Mouse (Mus musculus): ENCODE data around the gene Gm20721. TPM values are rescaled to one million over a fixed set of nuclear protein-coding genes. Genes with fewer than 3 reads are reported as not detected.

Gm20721 gene
- total and polyA plus RNA-seq, 2 experiments from 2014 or later: 10.8 TPM; not detected in 1

- H3K27ac ChIP-seq (ENCODE audit: low read depth, low read length): no peak overlapping the region
- peaks cover 31% of the 10 kb centered on the region for H3K9me3 ChIP-seq (ENCODE audit: low read length)
- 65% methylated on average over 19 of the region's 19 CpGs for WGBS
- no peaks in the 10 kb centered on the region for H3K36me3 ChIP-seq (ENCODE audit: insufficient read depth, low read length)
- DNase-seq (ENCODE audit: low spot score) (no peak), ATAC-seq (ENCODE audit: low FRiP score) (no peak)
- no peaks in the 10 kb centered on the region; the same call in 1 of the 2 replicates for H3K4me1 ChIP-seq (ENCODE audit: insufficient read depth, low read length)
- no peak overlapping the region for H3K4me2 ChIP-seq (ENCODE audit: low read depth, low read length, poor library complexity, severe bottlenecking)
- TF ChIP-seq CTCF (IDR thresholded peaks at IDR 0.05): no peak
- H3K9ac ChIP-seq (replicated peaks; ENCODE audit: low read length, poor library complexity, severe bottlenecking): no peak overlapping the region
- no peak overlapping the region for H3K4me3 ChIP-seq (ENCODE audit: low read depth, low read length)
- H3K27me3 ChIP-seq (ENCODE audit: insufficient read depth, low read length): peaks cover 23% of the 10 kb centered on the region
These were observed 48.7 kb downstream of the Gm20721 start for GRCm38 (mm10) chr2:174297851-174298250.

- DNase-seq (ENCODE audit: low spot score) (peak; percentile 51), ATAC-seq (ENCODE audit: low FRiP score) (no peak)
- WGBS: 46% methylated on average over 29 of the region's 29 CpGs
- peak; percentile 57 for TF ChIP-seq CTCF (IDR thresholded peaks at IDR 0.05)
- H3K27ac ChIP-seq (ENCODE audit: low read depth, low read length): no peak overlapping the region
- no peaks in the 10 kb centered on the region; the same call in 1 of the 2 replicates for H3K4me1 ChIP-seq (ENCODE audit: insufficient read depth, low read length)
- H3K27me3 ChIP-seq (ENCODE audit: insufficient read depth, low read length): peaks cover 23% of the 10 kb centered on the region
- H3K36me3 ChIP-seq (ENCODE audit: insufficient read depth, low read length): no peaks in the 10 kb centered on the region
- H3K9me3 ChIP-seq (ENCODE audit: low read length): peaks cover 31% of the 10 kb centered on the region
- H3K4me3 ChIP-seq (ENCODE audit: low read depth, low read length): no peak overlapping the region
- peak overlapping the region; percentile 38 for H3K4me2 ChIP-seq (ENCODE audit: low read depth, low read length, poor library complexity, severe bottlenecking)
- no peak overlapping the region for H3K9ac ChIP-seq (replicated peaks; ENCODE audit: low read length, poor library complexity, severe bottlenecking)
These were observed 49.4 kb downstream of the Gm20721 start for GRCm38 (mm10) chr2:174297086-174297571.

- Histone ChIP-seq H3K9me3 (ENCODE audit: low read length) (peaks cover 31% of the 10 kb centered on the region), H3K27me3 (ENCODE audit: insufficient read depth, low read length) (peaks cover 23% of the 10 kb centered on the region), H3K9ac (replicated peaks; ENCODE audit: low read length, poor library complexity, severe bottlenecking) (no peak overlapping the region), H3K27ac (ENCODE audit: low read depth, low read length) (no peak overlapping the region), H3K4me2 (ENCODE audit: low read depth, low read length, poor library complexity, severe bottlenecking) (peak overlapping the region; percentile 41), H3K4me3 (ENCODE audit: low read depth, low read length) (peak overlapping the region; percentile 61), H3K36me3 (ENCODE audit: insufficient read depth, low read length) (no peaks in the 10 kb centered on the region), H3K4me1 (ENCODE audit: insufficient read depth, low read length) (no peaks in the 10 kb centered on the region; the same call in 1 of the 2 replicates)
- WGBS: 45% methylated on average over 29 of the region's 29 CpGs
- no peak for TF ChIP-seq CTCF (IDR thresholded peaks at IDR 0.05)
- DNase-seq (ENCODE audit: low spot score) (no peak), ATAC-seq (ENCODE audit: low FRiP score) (no peak)
These were observed 50.5 kb downstream of the Gm20721 start for GRCm38 (mm10) chr2:174295900-174296465.

GRCm38 (mm10) chr2:174295175-174295899 lies 51.2 kb downstream of the Gm20721 start:
- Histone ChIP-seq H3K27ac (ENCODE audit: low read depth, low read length) (peak overlapping the region; percentile 81), H3K36me3 (ENCODE audit: insufficient read depth, low read length) (no peaks in the 10 kb centered on the region), H3K9me3 (ENCODE audit: low read length) (peaks cover 31% of the 10 kb centered on the region), H3K4me3 (ENCODE audit: low read depth, low read length) (peak overlapping the region; percentile 61), H3K9ac (replicated peaks; ENCODE audit: low read length, poor library complexity, severe bottlenecking) (peak overlapping the region; percentile 77), H3K4me1 (ENCODE audit: insufficient read depth, low read length) (no peaks in the 10 kb centered on the region; the same call in 1 of the 2 replicates), H3K4me2 (ENCODE audit: low read depth, low read length, poor library complexity, severe bottlenecking) (peak overlapping the region; percentile 44), H3K27me3 (ENCODE audit: insufficient read depth, low read length) (peaks cover 23% of the 10 kb centered on the region)
- WGBS: 50% methylated on average over 36 of the region's 36 CpGs
- peak; percentile 94 for DNase-seq (ENCODE audit: low spot score)
- TF ChIP-seq CTCF (IDR thresholded peaks at IDR 0.05): peak; percentile 50
- peak; percentile 88 for ATAC-seq (ENCODE audit: low FRiP score)

- WGBS: 38% methylated on average over 8 of the region's 8 CpGs
- peaks cover 23% of the 10 kb centered on the region for H3K9me3 ChIP-seq (ENCODE audit: low read length)
- H3K4me2 ChIP-seq (ENCODE audit: low read depth, low read length, poor library complexity, severe bottlenecking): peak overlapping the region; percentile 44
- peak overlapping the region; percentile 77 for H3K9ac ChIP-seq (replicated peaks; ENCODE audit: low read length, poor library complexity, severe bottlenecking)
- no peaks in the 10 kb centered on the region; the same call in 1 of the 2 replicates for H3K4me1 ChIP-seq (ENCODE audit: insufficient read depth, low read length)
- H3K4me3 ChIP-seq (ENCODE audit: low read depth, low read length): peak overlapping the region; percentile 61
- H3K36me3 ChIP-seq (ENCODE audit: insufficient read depth, low read length): no peaks in the 10 kb centered on the region
- H3K27me3 ChIP-seq (ENCODE audit: insufficient read depth, low read length): peaks cover 17% of the 10 kb centered on the region
- TF ChIP-seq CTCF (IDR thresholded peaks at IDR 0.05): no peak
- ATAC-seq (ENCODE audit: low FRiP score) (no peak), DNase-seq (ENCODE audit: low spot score) (peak; percentile 56)
- H3K27ac ChIP-seq (ENCODE audit: low read depth, low read length): peak overlapping the region; percentile 81
These were observed 52.1 kb downstream of the Gm20721 start for GRCm38 (mm10) chr2:174294457-174294856.

GRCm38 (mm10) chr2:174291662-174292030 lies 54.9 kb downstream of the Gm20721 start:
- Histone ChIP-seq H3K27me3 (ENCODE audit: insufficient read depth, low read length) (peaks cover 4% of the 10 kb centered on the region), H3K4me2 (ENCODE audit: low read depth, low read length, poor library complexity, severe bottlenecking) (peak overlapping the region; percentile 54), H3K27ac (ENCODE audit: low read depth, low read length) (no peak overlapping the region; the same call in 1 of the 2 replicates), H3K9me3 (ENCODE audit: low read length) (peaks cover 12% of the 10 kb centered on the region), H3K36me3 (ENCODE audit: insufficient read depth, low read length) (no peaks in the 10 kb centered on the region), H3K9ac (replicated peaks; ENCODE audit: low read length, poor library complexity, severe bottlenecking) (0 out of 2 replicates have a peak overlapping the region, but pooled peaks have one; percentile 30), H3K4me1 (ENCODE audit: insufficient read depth, low read length) (no peaks in the 10 kb centered on the region; the same call in 1 of the 2 replicates), H3K4me3 (ENCODE audit: low read depth, low read length) (peak overlapping the region; percentile 28; the same call in 1 of the 2 replicates)
- peak; percentile 20; the same call in 1 of the 2 replicates for TF ChIP-seq CTCF (IDR thresholded peaks at IDR 0.05)
- 45% methylated on average over 2 of the region's 2 CpGs for WGBS
- ATAC-seq (ENCODE audit: low FRiP score) (no peak), DNase-seq (ENCODE audit: low spot score) (peak; percentile 32)

All from midbrain, postnatal 0 days (tissue).